Mouse (Mus musculus) cerebellum, postnatal 36 days (tissue): ENCODE measurements around the gene Ddx28.
"Not testable (repeated sequence)": the region's sequence is repeated elsewhere in the genome, so short reads cannot be mapped to it uniquely, and the experiment has no call there.

ENCODE experiments used
- DNase-seq, 2 experiments: peaks; one replicate each; pipeline ENCODE4 v3.0.0; 2021 to 2022; ENCODE audit warnings: mixed read lengths in 2 of 2

The Ddx28 gene

DNA sequence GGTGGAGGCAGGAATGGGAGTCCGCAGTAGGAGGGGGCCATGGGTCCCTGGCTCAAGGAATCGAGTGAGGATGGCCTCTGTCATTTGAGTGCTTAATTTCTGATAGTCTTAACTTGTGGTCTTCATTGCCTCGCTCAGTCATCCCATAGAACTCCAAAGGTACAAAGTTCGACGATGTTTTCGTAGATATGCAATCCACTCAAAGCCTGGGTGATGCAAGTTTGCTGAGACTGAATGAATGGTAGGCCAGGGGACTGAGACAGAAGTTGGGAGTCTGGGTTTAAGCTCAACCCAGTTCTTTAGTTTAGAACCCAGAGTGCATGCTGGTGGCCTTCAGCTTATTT is at the start of gene Ddx28:
Gene Ddx28, minus strand, starts transcription at position 240 of the 344 bp plus-strand sequence.
- DNase-seq: no peak

DNA sequence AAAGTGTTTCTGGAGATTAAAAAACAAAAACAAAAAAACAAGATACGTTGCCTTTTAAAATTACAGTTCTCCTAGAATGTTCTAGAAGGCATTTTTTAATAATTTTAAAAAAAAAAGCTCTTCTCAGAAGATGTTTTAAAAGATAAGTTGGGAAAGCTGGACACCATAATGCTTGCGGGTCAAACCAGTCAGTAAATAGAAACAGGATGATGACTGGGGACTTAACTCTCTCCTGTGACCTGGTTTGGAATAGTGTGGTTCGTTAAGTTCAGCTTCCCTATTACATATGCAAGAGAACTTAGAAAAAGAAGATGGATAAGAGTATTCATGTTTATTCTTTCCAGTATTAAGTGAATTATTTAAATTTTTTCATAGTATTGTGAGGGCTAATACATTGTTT is 48.8 kb upstream of the Ddx28 start:
- no peak for DNase-seq

DNA sequence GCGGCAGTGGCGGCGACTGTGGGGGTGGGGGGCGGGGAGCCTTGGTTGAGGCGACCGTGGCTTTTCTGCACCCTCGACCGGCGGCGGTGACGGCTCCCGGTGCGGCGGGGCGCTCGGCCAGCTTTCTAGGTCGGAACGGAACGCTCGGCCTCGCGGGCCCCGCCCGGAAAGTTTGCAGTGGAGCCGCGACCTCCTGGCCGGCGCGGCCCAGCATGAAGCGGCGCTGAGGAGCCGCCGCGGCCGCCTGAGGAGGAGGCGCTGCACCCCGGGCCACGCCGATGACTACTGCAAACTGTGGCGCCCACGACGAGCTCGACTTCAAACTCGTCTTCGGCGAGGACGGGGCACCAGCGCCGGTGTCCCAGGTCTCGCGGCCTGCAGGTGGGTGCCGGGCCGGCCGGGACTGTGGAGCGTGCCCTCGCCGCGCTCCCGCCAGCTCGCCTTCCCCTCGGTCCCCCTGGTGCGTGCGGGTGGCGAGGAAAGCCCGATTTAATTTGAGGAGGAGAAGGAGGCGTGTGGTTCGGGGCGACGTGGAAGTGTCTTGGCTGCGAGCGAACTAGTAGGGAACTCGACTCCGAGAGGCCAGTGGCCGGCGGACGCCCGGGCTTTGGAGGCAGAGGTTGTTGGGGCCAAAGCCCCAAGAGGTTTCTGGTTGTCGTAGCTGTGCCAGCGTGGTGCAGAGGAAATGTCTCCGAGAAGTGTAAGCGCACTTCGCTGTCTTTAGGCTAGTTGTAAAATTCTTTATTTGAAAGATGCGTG is 48.1 kb upstream of the Ddx28 start:
- DNase-seq: no peak

DNA sequence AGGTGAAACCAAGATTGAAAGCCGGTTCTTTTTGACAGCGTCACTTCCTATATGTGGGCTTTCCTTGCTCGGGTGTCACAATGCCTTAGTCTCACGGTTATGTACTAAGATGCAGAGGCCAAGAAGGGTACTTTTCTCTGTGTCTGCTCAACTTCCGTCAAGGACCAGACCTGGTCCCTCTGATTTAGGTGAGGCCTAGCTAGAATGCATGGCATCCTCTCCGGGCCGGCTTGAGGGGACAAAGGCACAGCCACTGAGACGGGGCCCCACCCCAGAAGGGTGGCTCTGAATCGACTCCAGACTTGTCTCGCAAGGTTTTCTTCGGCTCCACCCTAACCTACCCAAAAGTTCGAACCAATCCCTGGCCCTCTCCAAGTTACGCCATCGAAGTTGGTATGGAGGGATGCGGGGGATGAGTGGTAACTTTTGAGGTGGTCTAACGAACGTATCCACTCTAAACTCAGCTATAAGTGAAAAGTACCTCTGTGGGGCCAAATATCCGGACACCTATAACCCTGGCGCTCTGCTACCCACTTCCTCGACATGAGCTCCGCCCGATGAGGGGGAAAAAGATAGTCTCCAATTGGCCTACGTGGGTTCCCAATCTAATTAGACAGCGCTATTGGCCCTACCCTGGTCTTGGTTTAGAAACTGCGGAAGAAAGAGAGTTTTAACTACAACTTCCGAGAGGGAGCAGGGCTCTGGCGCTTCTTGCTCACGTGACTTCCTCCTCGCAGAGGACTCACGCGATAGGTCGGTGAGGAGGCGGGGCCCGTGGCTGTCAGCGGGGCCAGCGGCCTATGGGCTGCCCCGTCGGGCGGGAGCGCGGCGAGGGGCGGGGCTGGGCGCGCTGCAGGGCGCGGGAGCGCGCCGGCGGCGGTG is 47.3 kb upstream of the Ddx28 start, which contains the start of gene Nfatc3:
Gene Nfatc3, plus strand, starts transcription at position 110 of the 882 bp plus-strand sequence.
- peak; percentile 86 to 96 for DNase-seq

DNA sequence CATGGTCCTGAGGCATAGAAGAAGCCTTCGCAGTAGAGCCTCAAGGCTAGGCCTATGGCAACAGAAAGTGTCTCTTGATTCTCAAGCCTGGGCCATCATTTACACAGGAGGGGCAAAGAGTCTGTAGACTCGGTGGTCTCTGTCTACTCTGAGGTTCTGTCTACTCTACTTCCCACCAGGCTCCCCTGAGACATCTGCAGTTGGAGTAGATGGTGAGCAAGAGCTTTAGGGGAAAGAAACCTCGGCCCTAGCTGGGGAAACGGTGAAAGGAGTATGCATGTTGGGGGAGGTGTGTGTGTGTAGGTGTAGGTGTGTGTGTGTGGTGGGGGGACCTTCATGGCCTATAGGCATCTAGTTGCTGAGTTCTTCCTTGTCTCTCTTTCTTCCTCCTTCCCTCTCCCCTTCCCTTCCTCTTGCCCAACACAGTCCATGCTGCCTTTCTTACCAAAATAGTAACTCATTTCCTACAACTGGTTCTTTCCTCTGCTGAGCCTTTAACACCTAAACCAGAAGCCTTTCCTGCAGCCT is 44.8 kb upstream of the Ddx28 start:
- no peak for DNase-seq

DNA sequence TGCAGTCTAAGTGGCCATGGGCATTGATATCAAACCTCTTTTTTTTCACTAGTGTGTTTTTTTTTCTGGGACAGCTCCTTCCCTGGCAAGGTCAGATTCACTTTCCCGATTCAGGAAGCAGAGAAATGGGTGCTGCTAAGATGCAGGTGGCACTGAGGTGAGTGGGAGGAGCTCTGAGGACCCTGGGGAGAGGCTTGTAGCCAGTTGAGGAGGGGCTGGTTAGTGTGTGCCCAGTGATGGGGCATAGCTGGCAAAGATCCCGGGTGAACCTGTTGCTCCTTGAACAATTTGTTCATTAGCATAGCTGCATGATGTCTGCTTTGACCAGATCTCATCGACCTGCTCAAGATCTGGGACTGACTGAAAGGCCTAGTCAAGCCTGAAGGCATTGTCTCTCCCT is 43.4 kb upstream of the Ddx28 start:
- DNase-seq: no peak

DNA sequence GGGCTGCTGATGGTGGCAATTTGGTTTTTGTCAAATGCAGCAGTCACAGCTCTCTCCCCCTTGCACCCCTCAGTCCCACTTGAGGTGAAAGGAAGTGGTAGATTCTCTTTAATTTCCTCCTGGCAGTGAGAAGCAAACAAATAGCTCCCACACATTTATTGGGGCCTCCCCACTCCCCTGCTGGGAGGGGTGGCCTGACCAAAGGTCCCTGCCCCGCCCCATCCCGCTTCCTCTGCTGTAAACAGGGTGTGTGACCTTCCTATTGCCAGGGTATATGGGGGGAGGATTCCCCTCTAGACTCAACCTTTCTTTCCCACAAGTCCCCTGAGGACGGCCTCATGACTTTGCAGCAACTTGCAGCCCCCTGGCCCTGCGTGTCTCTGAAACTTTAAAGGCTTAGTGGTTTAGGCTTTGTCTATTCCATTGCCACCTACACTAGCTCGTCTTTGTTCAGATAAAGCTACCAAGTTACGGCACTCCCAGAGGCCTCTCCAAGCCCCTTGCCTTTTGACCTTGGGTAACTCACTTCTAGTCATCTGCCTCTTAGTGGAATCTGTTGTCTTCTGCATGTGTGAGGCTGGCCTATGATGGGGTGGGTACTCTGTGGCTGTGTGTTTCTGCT is 42.6 kb upstream of the Ddx28 start:
- DNase-seq: no peak

DNA sequence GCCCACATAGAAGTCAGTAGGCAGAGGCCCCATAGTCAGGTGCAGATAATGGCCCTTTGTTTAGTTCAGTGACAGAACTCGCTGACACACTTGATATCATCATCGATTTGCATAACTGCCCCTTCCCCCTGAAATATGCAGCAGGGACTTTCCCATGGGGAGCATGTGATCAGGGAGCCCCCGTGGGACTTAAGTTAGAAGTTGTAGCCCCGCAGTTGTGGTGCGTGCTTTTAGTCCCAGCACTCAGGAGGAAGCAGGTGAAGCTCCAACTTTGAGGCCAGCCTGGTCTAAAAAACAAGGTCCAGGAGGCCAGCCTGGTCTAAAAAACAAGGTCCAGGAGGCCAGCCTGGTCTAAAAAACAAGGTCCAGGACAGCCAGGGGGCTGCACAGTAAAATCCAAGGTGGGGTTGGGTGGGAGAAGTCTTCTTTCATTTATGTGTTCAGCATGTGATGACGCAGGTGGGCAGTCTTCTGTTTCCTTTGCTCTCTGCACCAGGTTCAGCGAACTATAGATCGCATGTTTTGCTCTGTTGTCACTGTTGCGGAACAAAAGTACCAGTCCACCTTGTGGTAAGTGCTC is 40.9 kb upstream of the Ddx28 start:
- no peak for DNase-seq

DNA sequence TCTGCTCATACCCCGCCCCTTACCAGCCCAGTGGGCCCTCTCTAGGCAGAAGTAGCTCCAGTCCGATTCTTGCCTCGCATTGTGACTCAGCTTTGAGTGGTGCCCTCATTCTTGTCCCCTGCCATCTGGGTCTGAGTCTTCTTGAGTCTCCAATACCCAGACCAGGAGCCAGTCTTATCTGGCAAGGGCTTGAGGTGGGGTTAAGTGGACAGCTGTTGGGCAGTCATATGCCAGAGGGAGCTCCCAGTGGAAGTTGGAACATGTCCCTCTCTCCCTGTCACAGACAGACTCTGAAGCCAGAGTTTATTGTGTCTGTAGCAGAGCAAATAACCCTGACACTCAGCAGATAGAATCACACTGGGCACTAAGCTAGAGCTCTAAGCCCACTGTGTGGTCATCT is 39.4 kb upstream of the Ddx28 start:
- DNase-seq: no peak

DNA sequence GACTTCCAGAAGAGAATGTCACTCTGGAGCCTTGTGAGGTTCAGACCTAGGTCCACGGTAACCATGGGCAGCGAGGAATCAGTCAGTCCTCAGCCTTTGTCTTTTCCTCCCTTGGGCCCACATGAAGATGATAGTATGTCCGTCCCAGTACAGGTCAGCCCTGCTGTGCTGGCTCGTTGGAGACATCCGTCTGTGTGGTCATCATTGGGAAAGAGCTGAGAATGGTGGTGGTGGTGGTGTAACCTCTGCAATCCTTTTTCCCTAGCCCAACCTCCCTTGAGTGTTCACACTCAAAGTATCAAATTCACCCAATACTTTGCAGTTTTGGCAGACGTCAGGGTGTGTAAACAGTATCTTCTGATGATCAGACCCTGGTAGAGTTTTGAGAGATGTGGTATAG is 38.2 kb upstream of the Ddx28 start:
- DNase-seq: no peak

DNA sequence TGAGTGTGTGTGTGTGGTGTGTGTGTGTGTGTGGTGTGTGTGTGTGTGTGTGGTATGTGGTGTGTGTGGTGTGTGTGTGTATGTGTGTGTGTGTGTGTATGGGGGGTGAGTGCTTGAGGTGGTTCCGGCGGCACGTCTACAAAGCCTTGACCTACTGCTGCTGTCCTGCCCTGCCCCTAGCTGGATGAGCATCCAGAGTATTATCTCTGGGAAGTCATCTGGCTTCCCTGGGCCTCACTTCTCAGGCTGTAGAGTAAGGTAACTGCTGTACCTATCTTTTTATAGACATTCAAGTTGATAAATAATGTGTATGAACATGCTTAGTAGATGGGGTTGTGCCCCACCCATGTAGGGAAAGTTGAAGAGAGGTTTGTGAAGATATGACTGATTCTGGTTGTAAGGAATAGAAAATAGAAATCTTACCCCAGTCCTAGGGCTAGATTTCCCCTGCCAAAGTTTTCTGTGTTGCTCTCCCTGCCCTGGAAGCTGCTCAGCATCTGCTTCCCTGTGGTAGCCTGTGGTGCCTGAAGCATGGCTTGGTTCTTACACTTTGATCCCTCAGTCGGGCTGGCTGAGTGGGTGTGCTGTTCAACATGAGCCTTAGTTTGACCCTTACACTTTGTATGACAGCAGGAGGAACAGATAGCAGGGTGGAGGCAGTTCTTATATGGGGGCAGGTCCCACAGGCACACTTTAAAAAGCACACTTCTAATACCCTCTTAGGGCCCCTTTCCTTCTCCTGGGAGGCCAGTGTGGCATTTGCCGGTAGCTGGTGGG is 36.4 kb upstream of the Ddx28 start:
- DNase-seq: no peak

DNA sequence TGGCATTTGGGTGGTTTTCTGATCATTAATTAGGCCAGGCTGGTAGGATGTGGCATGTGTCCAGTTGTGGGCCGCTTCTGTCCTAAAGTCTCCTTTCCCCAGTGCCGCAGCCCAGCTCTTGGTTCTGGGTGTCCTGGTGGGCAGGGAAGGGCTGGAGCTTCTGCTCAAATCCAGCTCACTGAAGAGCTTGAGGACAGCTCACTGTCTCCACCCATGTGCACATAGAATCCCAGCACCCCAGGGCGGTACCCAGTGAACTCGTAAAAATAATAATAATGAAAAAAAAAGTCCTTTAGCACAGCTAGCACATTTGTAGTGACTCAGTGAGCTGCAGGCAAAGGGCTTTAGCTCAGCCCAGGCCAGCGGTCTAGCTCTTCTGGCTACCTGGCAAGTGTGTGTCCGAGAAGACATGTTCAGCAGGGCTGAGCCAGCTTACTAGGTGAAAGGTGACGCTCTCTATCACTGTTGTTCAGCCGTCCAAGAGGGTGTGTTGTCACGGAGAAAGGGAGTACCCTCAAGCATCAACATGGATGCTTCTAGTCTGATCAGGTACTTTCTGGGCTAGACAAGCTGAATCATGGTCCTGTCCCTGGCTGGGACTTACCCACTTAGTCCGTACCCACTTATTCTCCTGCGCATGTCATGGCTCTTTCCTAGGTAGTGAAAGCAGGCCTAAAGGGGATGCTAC is 35.3 kb upstream of the Ddx28 start:
- DNase-seq: no peak

DNA sequence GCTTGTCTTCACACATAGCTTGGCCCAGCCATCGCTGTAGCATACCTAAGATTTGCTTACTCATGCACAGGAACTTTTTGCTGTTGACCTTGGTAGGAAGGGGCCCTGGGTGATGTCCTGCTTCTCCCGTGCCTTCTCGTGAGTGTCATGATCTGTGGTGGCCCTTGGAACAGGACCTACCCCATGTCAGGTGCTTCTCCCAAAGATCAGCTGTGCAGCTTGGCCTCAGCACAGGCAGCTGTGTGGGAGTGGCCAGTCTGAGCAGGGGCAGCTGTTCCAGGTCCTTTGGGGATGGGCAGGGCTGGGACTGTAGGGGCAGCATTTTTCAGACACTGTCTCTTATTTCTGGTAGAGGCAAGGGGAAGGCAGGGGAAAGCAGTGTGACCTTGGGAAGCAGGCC is 32.5 kb upstream of the Ddx28 start:
- no peak for DNase-seq

DNA sequence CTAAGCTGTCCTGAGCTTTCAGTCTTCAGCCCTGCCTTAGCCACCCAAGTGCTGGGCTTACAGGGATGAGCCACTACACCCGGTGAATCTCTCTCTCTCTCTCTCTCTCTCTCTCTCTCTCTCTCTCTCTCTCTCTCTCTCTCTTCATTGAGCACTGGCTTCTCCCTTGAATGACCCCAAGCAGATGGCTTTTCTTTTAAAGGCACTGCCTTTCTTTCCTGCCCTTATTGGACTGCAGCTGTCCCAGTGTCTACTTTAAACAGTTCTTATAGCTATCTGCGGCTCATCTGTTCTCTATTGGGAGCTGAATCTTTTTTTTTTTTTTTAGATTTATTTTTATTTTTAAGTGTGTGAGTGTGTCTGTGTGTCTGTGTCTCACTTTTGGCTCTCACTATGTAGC is 31.4 kb upstream of the Ddx28 start:
- DNase-seq: no peak

DNA sequence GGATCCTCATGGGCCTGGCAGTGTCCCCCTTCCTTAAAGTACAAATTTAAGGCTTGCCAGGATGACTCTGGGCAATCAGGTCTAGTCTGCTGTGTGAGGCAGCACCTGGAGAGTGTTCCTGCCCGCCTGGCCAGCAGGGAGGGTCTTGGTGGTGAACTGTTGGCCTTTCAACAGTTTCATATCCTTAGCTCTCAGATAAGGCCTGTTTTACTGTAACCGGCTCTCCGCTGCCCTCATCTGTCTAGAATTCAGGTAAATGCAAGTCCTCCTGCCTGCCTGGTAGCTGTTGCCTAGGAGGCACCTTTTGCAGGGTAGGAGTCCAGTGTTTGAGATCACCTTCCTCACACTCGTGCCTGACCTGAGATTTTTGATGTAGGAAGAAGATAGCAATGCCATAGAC is 28.5 kb upstream of the Ddx28 start:
- no peak for DNase-seq

DNA sequence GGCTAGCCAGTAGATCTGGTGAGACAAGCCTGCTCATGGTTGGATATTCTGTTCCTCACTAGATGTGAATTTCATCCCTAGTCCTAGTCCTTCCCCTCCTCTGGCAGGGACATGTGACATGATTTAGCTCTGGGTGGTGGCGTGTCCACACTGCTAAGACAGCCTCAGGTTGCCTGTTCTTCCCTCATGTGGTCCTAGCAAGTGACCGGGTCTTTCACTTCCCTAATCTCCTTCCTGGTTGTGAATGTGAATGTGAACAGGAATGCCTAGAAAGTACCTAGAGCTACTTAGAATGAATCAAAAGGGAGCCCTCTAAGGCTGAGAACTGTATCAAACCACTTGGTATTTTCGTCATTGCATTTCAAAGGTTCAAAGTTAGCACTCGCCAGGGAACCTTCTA is 27.9 kb upstream of the Ddx28 start:
- DNase-seq: no peak

DNA sequence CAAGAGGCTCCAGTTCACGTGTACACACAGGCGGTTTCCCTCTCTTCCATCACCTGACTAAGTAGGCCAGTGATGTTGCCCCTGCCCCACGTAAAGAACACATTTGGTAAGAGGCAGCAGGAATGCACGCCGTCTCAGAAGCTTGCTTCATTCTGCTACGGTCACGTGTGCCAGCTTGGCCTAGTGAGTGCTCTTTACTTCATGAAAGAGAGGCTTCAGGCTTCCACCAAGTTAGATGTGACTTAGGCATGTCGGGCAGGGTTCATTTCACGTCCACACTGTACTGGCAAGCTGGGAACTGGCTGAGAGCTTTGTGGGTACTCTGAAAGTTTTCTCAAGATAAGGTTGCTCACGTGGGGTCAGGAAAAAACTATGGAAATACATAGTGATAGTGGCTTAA is 27.0 kb upstream of the Ddx28 start:
- no peak for DNase-seq

DNA sequence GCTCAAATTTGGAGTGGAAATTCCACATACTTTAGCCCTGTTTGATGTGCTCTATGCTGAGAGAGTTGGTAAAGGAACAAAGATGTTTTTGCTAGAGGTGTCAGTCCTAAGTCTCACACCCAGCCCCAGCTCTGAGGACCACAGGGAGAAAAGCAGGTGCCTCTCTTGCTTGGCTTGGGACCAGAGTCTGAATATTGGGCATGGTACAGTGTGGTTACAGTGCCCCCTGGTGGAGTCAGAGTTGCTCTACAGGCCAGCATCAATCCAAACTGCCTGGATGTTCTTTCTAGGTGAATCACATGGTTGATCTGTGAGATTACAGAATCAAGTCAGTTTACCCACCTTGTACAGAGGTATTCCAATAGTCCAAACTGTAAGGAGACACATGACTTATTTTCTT is 10.8 kb upstream of the Ddx28 start:
- peak; percentile 80 to 92 for DNase-seq

DNA sequence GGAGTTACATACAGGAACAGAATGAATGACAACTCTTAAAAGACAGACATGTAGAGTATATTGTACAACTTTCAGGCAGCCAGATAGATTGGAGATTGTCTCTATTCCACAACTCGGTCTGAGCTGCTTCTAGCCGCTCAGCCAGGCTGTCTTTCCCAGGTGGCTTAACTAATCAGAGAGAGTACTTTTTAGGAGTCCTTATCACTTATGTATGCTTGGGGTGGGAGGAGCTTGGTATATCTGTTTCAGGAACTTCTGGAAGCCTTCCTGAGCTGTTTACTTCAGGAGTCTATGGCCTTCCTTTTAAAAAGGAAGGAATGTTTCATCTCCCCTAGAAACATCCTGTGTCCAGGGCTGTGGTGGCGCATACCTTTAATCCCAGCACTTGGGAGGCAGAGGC is 6.4 kb upstream of the Ddx28 start:
- DNase-seq: no peak

DNA sequence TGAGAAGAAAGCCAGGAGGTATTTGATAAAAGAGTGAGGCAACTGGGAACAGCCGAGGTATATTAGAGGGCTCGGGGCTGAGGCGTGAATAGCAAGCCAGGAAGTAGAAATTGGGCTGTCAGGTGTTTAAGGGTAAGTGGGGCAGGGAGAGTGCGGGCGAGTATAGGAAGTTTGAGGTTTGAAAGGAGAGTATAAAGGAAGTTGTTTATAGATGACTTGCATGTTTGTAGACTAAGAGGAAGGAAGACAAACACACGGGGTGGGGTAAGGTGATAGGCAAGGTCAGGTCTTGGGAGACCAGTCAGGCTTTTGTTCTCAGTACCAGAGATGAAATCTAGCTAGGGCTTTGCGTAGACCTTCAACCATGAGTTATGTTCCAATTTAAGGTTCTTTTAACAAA is 5.4 kb upstream of the Ddx28 start:
- DNase-seq: no peak

DNA sequence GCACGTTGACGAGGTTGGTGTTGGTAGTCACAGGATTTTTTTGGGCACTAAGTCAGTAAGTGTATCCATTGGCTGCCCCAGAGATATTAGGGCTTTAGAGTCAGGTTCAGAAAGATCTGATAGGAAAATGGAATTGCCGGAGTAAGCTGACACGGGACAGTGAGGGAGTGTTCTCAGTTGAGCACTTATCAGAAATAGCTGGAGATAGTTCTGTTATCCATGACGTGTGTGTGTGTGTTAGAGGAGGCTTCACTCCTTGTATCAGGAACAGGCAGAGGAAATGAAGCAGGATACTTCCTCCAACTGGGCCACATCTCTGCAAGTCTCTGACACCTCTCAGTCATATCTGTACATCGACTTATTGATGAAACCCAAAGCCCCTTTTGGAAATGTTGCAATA is 4.6 kb upstream of the Ddx28 start:
- DNase-seq: no peak

DNA sequence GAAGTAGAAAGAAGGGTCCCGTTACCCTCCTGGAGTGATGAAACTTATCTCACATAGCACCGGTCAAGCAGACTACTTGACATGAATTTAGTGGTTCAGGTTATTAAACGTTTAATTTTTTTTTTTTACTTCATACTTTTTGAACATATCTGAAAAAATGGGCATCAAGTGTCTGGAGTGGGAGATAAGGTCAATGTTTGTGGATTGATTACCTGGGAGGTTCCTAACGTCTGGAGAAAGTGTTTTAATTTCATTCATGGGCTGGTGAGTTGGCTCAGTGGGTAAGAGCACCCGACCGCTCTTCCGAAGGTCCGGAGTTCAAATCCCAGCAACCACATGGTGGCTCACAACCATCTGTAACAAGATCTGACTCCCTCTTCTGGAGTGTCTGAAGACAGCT is 521 bp upstream of the Ddx28 start:
- DNase-seq: not testable (repeated sequence)
